Mouse (Mus musculus): ENCODE results near the gene Tbc1d9b. TPM values are rescaled to one million over a fixed set of nuclear protein-coding genes. Genes with fewer than 3 reads are reported as not detected.
A peak's percentile ranks its signal among the peaks of the same experiment; 100 is the strongest.

Tbc1d9b gene
- total RNA-seq, 1 experiment from 2014 or later, result 34.9 TPM

DNA sequence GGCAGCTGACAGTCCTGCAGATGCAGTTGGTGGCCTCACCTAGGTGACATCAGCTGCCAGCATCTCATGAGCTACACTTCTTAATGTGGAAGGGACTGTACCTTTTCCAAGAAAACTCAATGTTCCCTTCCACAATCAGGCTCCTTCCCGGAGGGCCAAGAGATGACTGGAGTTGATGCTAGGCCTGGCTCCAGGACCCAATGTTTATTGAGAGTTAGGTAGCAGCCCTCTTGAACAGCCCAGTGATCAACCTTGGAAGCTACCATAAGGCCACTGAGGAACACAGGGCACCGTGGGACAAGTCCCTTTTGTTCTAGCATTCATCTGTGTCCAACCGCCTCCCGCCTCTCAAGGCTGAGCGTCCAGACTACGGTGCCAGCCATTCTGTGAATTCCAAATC, 1.1 kb downstream of the Tbc1d9b start:
- no peak for ATAC-seq (replicated peaks; ENCODE audit: insufficient number of reproducible peaks, low FRiP score, low TSS enrichment, poor library complexity, severe bottlenecking)

DNA sequence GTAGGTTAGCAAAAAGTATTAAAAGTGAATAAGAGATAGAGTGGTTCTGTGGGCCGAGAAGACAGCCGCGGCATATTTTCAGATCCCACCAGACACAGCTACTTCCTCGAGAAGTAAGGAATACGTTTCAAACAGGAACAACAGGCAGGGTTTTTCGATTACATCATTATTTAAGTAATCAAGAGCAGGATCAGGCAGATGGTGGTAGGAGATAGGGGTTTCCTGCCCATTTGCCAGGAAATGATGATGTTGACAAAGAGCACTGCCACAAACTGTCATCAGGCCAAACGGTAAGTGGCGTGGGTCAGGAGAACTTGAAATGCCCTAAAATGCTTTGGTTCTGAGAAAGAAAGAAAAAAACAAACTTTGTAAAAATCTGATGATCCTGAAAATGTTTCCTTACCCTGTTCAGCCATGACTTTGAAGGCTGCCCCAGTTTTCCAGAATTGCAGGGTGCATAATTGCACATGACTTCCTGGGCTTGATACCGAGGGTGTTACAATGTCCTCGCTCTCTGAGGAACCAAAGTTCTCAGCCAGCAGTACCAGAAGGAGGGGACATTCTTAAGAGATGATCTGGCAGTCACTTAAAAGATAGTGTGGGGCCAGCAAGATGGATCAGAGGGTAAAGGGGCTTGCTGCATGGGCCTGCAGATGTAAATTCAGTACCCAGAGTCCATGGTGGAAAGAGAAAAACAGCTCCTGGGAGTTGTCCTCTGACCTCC, 3.1 kb downstream of the Tbc1d9b start:
- ATAC-seq (replicated peaks; ENCODE audit: insufficient number of reproducible peaks, low FRiP score, low TSS enrichment, poor library complexity, severe bottlenecking), result 0 out of 2 replicates have a peak, but pooled peaks have one; percentile 10

DNA sequence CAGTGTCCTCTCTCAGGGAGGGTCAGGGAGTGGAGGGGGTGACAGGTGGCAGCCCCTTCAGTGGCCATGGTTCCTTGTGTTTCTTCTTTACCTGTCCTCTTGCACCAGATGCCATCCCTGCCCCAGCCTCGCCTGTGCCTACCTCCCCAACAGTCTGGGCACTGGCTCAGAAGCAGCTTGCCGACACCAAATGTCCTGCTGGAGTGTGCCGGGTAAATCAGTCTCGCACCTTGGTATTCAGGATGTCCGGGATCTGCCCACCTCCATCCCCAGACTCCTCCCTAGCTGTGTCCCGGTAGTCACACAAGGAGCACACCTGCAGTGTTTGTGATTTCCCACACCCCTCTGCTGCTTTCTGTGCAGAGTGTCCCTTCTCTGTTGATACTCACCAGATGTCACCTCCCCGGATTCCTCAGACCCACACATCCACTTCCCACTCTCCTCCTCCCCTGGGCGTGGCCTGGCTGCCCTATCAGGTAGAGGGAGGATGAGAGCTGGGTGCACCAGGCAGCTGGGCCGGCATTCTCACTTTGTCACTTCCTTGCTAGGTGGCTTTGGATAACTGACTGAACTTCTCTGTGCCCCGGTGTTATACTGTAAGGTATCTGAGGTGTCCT, 7.1 kb downstream of the Tbc1d9b start:
- no peak for ATAC-seq (replicated peaks; ENCODE audit: insufficient number of reproducible peaks, low FRiP score, low TSS enrichment, poor library complexity, severe bottlenecking)

DNA sequence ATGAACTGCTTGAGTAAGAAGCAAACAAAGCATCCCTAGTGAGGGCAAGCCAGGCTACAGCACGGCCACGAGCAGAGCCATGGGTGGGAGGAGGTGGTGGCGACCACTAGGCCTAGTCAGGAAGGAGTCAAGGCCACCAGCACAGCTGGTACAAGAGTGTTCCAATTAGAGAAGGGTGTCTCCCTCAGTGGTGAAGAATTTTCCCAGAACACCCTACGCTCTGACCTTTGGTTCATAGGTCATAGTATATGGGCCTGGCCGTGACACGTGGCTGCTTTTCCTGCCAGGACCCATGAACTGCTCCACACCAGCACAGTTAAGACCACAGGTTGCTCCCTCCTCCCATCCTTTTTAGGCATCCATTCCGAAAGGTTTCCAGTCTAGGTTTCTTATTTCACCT, 8.4 kb downstream of the Tbc1d9b start:
- ATAC-seq (replicated peaks; ENCODE audit: insufficient number of reproducible peaks, low FRiP score, low TSS enrichment, poor library complexity, severe bottlenecking), result no peak

DNA sequence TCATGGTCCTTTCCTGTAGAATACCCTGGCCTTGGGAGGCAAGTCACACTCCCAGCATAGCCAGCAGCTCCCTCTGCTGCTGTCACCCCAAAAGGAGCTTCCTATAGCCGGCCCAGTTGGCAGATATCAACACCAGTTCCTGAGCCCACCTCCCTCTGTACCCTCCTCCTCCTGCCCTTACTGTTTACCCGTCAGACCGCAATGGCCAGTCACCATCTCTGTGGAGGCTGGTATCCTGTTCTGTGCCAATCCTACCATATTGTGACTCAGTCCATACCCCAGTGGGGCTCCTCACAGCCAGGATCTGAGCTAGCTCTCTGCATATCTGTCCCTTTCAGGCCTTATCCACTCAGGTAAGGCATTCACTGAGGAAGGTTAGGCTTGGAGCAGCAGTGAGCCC, 14.3 kb downstream of the Tbc1d9b start:
- no peak for ATAC-seq (replicated peaks; ENCODE audit: insufficient number of reproducible peaks, low FRiP score, low TSS enrichment, poor library complexity, severe bottlenecking)

DNA sequence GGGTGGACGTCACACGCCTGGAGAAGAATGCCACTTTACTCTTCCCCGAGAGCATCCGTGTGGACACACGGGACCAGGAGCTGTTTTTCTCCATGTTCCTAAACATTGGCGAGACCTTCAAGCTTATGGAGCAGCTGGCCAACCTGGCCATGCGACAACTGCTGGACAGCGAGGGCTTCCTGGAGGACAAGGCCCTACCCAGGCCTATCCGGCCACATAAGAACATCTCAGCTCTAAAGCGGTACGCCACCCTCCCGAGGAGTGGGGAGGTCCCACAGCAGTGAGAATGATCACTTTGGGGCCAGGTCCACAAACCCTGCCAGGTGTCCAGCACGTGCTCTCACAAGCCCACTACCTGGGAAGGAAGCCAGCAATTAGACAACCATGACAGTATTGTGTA, 14.9 kb downstream of the Tbc1d9b start:
- ATAC-seq (replicated peaks; ENCODE audit: insufficient number of reproducible peaks, low FRiP score, low TSS enrichment, poor library complexity, severe bottlenecking), result no peak

DNA sequence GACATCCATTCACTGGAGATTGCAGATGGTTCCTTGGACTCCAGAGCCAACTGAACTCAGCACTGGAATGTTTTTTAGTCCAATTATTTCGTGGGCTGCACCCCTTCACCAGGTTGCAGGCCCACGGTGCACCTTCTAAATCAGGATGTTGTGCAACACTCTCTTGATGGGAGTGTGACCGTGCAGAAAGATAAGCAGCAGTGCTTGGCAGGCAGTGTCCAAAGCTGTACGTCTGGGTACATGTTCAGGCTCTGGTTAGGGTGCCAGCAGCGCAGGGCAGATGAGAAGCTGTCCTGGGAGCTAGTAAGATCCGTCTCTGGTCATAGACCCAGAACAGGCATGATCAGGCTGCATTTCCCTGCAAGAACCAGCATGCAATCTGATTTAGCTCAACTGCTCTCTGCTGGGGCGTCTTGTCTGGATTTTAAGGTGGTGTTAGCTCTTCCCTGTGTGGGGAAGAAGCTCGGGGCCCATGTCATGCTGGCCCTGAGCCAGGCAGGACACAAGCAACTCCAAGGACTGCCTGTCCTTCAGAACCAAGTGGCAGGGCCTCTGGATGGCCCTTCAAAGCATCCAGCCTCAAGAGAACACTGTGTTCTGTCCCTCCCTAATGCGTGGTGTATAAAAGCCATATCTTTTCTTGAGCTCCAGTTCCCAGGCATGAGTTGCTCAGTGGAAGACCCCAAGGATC, 16.2 kb downstream of the Tbc1d9b start:
- no peak for ATAC-seq (replicated peaks; ENCODE audit: insufficient number of reproducible peaks, low FRiP score, low TSS enrichment, poor library complexity, severe bottlenecking)

DNA sequence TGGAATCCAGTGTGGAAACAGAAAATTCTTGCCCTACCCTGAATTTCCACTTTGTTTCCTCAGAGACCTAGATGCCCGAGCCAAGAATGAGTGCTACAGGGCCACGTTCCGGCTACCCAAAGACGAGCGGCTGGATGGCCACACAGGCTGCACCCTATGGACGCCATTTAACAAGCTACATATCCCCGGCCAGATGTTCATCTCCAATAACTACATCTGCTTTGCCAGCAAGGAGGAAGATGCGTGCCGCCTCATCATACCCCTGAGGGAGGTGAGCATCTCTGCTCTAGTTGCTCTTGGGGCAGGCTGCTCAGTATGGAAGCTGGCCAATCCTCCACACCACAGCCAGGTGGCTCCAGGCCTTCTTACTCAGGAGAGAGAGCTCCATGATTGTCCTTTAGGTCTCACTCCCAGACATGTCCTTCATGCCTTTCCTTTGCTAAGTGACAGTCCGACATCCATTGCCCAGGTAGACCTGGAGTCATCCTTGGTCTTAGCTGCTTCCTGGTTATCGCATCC, 16.8 kb downstream of the Tbc1d9b start:
- no peak for ATAC-seq (replicated peaks; ENCODE audit: insufficient number of reproducible peaks, low FRiP score, low TSS enrichment, poor library complexity, severe bottlenecking)

DNA sequence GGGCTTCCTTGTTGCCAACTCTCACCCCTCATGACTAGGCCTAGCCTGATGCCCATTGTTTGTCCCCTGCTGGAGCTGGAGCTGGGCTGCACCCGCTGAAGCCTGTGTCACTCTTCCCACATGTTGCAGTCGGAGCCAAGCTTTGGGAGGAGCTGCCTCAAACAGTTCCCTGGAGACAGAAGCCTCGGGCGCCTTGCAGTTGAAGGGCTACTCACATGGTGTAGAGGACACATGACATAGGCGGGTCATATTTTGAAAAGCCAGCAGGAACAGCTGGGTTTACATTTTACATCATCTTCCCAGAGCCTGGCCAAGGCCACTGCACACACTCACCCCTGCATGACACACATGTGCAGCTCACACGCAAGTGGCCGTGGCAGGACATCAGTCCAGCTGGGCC, 18.0 kb downstream of the Tbc1d9b start:
- no peak for ATAC-seq (replicated peaks; ENCODE audit: insufficient number of reproducible peaks, low FRiP score, low TSS enrichment, poor library complexity, severe bottlenecking)

DNA sequence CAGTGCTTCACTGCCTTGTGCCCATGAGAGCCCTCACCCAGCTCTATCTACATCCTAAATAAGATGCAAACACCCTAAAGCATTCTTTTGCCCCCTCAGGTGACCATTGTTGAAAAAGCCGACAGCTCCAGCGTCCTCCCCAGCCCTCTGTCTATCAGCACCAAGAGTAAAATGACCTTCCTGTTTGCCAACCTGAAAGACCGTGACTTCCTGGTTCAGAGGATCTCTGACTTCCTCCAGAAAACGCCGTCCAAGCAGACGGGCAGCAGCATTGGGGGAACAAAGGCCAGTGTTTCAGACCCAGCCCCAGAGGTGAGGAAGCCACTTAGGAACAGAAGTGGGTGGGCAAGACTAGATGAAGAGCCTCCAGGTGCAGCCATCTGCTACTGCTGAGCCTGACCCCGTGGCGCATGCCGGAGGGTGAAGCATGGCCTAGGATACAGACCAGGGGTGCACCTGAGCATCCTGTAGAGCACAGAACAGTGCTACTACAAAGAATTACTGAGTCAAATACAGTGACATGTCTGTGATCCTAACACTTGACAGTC, 18.5 kb downstream of the Tbc1d9b start:
- no peak for ATAC-seq (replicated peaks; ENCODE audit: insufficient number of reproducible peaks, low FRiP score, low TSS enrichment, poor library complexity, severe bottlenecking)

DNA sequence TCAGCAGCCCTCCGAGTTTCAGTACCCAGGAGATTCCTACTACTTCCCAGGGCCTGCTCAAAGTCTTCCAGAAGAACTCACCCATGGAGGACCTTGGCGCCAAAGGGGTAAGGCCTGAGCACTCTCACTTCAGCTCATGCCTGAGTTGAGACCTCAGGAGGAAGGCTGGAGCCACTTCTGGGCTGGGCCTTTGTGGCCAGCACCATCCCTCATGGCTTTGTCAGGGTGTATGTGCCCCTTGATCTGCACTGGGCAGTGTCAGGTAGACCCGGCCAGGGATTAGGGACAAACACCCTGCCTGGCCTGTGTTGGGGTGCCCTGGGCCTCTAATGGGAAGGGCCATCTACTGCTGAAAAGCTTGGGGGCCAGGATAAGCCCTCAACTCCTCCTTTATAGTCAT, 20.2 kb downstream of the Tbc1d9b start:
- no peak for ATAC-seq (replicated peaks; ENCODE audit: insufficient number of reproducible peaks, low FRiP score, low TSS enrichment, poor library complexity, severe bottlenecking)

DNA sequence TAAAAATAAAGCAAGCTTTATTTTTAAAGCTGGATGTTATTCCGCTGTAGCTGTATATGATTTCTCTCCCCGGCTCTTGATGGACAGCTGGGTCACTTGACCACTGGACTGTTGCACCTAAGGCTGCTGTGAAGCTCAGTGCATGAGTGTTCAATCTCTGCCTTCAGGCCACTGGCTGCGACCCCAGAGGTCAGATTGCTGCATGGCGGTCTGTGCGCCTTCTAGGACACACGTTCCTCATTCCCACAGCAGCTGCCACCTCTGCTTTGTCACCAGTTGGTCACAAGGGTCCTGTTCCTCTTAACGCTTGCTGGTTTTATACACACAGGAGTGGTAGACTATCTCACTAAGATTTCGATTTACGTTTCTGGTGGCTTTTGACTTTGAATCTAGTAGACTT, 23.0 kb downstream of the Tbc1d9b start:
- ATAC-seq (replicated peaks; ENCODE audit: insufficient number of reproducible peaks, low FRiP score, low TSS enrichment, poor library complexity, severe bottlenecking), result no peak

DNA sequence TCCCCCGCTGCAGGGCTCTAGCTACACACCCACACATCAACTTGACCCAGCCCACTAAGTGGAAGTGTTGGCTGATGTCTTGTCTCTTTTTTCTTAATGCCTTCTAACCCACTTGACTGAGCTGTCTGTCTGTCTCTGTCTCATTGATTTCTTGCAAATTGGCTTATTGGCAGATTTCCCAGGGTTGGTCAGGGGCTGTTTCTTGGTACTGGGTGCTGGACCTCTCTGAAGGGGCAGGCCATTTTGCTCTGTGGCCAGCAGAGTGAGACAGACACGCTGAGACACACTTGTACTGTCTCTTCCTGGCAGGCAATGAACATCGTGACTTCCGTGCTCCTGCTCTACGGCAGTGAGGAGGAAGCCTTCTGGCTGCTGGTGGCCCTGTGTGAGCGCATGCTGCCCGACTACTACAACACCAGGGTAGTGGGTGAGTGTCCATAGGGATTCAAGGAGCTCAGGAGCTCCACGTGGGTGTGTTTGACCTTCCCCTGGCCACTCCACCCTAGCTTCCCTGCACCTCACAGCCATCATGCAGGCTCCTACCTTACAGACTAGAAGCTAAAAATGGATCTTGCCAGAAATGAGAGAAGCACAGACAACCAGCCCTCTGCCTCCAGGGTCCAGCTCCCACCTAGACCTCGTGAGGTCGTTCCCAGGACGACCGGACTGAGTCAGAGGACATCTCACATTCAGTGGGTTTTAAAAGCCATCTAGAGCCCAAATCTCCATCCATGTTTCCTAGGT, 23.8 kb downstream of the Tbc1d9b start:
- ATAC-seq (replicated peaks; ENCODE audit: insufficient number of reproducible peaks, low FRiP score, low TSS enrichment, poor library complexity, severe bottlenecking), result no peak

DNA sequence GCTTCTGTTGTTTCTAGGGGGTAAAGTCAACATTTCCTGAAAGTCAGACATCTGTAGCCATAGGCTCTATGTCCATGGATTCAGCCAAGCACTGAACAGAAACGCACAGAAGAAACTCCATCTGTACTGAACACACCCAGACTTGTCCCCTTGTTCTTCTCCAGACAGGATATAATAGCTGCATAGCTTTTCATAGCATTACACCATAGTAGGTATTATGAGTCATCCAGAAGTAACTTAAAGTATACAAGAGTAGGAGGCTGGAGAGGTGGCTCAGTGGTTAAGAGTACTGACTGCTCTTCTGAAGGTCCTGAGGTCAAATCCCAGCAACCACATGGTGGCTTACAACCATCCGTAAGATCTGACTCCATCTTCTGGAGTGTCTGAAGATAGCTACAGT, 24.6 kb downstream of the Tbc1d9b start:
- ATAC-seq (replicated peaks; ENCODE audit: insufficient number of reproducible peaks, low FRiP score, low TSS enrichment, poor library complexity, severe bottlenecking), result no peak

DNA sequence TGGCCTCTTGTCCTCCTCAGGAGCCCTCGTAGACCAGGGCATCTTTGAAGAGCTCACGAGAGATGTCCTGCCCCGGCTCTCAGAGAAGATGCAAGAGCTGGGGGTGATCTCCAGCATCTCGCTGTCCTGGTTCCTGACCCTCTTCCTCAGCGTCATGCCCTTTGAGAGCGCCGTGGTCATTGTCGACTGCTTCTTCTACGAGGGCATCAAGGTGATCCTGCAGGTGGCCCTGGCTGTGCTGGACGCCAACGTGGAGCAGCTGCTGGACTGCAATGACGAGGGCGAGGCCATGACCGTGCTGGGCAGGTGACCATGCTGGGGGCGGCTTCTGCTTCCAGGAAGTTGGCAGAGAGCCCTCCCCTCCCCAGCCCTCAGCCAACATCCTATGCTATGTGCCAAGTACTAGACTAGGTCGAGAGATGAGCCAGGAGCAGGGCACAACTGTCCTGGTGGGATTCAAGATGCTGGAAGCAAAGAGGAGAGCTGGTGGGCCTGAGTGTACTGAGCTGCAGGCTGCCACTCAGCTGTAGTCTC, 25.6 kb downstream of the Tbc1d9b start:
- ATAC-seq (replicated peaks; ENCODE audit: insufficient number of reproducible peaks, low FRiP score, low TSS enrichment, poor library complexity, severe bottlenecking), result no peak

DNA sequence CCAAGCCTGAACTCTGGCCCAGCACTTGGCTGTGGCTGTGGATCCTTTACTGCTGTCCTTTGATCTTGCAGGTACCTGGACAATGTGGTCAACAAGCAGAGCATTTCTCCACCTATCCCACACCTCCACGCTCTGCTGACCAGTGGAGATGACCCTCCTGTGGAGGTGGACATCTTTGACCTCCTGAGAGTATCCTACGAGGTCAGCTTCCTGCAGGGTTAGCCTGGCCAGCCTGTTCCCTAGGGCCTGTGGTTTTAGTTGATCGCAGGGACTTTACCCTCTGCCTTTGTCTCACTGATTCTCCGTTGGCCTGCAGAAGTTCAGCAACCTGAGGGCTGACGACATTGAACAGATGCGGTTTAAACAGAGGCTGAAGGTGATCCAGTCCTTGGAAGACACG, 27.1 kb downstream of the Tbc1d9b start:
- ATAC-seq (replicated peaks; ENCODE audit: insufficient number of reproducible peaks, low FRiP score, low TSS enrichment, poor library complexity, severe bottlenecking), result no peak

DNA sequence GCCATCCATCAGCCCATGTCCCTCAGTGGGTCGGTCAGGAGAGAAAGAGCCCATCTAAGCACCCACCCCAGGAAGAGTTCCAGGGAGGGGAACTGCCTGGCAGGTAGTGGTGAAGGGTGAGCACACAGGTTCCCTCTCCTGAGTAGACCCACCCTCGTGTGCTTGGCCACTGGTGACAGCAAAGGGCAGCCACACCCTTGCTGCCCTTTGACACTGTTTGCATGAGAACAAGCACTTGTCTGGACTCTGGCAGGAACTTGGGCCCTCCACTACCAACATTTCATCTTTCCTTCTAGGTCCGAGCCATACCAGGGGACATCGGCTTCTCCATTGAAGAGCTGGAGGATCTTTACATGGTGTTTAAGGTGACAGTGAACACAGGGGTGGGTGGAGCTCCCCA, 28.2 kb downstream of the Tbc1d9b start:
- ATAC-seq (replicated peaks; ENCODE audit: insufficient number of reproducible peaks, low FRiP score, low TSS enrichment, poor library complexity, severe bottlenecking), result no peak

DNA sequence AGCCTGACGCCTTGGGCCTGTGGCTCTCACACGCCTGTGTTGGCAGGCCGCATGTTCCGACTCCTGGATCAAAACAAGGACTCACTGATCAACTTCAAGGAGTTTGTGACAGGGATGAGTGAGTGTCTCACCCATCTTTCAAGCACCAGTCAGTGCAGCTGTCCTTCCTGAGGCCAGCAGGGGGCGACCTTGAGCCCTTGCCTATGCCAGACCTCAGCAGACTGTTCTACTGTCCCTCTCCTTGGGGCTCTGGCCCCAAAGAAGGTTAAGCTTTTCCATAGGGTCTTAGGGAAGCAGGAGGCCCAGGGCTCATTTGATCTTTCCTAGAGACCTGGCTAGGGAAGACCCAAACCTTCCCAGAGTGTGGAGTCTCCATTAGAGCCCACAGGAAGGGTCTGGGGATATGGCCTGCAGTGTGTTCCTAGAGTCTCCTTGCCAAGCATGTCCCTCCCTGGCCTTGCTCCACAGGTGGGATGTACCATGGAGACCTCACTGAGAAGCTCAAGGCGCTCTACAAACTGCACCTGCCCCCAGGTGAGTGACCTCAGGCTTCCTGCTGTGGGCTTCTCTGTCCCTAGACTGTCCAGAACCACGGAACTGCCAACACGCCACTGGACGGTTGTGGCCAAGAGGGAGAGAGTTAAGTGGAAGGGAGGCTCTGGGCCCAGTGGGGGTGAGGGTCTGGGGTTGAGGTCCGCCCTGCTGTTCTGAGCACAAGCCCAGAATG, 30.5 kb downstream of the Tbc1d9b start:
- peak; percentile 73 for ATAC-seq (replicated peaks; ENCODE audit: insufficient number of reproducible peaks, low FRiP score, low TSS enrichment, poor library complexity, severe bottlenecking)

All from monocyte, adult 5-6 weeks (primary cell).